Mouse (Mus musculus) megakaryocyte-erythroid progenitor cell, adult 5-6 weeks (primary cell): ENCODE measurements around the gene Lsm10. TPM values are rescaled to one million over a fixed set of nuclear protein-coding genes. Genes with fewer than 3 reads are reported as not detected.

Source experiments
- total RNA-seq, 2 experiments: library from RNA; stranded (forward) in 1 of 2; stranded (reverse) in 1 of 2; fragments of 200-1000, 215-1000 nt in 1 of 2; fragments of >200 nt in 1 of 2; fragmentation: Nextera tagmentation in 1 of 2; gene quantifications; 2 replicates each; pipeline ENCODE4 v1.2.3; 2014 to 2017

Gene Lsm10
- total RNA-seq, 2 experiments from 2014 or later = 16.7 to 32.0 TPM

Other genes with a start within 250 kb of the Lsm10 start
- gene Csf3r, start 72.1 kb upstream of the Lsm10 start, total RNA-seq (2014; fragmentation: Nextera tagmentation) = 5.4 TPM in 1 of 2 replicates, not detected in the other
- 1.8 and 3.0 TPM in 2 replicates for gene Csf3r, start 72.1 kb upstream of the Lsm10 start, total RNA-seq (2017)
- gene Mrps15, start 49.7 kb upstream of the Lsm10 start, total RNA-seq (2014; fragmentation: Nextera tagmentation) = 117 and 156 TPM in 2 replicates
- 85.7 and 87.1 TPM in 2 replicates for gene Mrps15, start 49.7 kb upstream of the Lsm10 start, total RNA-seq (2017)
- 0.90 and 1.9 TPM in 2 replicates for gene Oscp1, start 38.1 kb upstream of the Lsm10 start, total RNA-seq (2014; fragmentation: Nextera tagmentation)
- gene Oscp1, start 38.1 kb upstream of the Lsm10 start, total RNA-seq (2017) = 0.91 and 22.0 TPM in 2 replicates
- gene Stk40, start 7.3 kb downstream of the Lsm10 start, total RNA-seq (2014; fragmentation: Nextera tagmentation) = 12.2 and 14.6 TPM in 2 replicates
- gene Stk40, start 7.3 kb downstream of the Lsm10 start, total RNA-seq (2017) = 10.0 and 11.7 TPM in 2 replicates
- not detected in 2 replicates for gene Eva1b, start 51.1 kb downstream of the Lsm10 start, total RNA-seq (2014; fragmentation: Nextera tagmentation)
- 0.91 TPM in 1 of 2 replicates, not detected in the other for gene Eva1b, start 51.1 kb downstream of the Lsm10 start, total RNA-seq (2017)
- gene Sh3d21, start 66.9 kb downstream of the Lsm10 start, total RNA-seq (2014; fragmentation: Nextera tagmentation) = 0.72 TPM in 1 of 2 replicates, not detected in the other
- 1.1 TPM in 1 of 2 replicates, not detected in the other for gene Sh3d21, start 66.9 kb downstream of the Lsm10 start, total RNA-seq (2017)
- 266 and 395 TPM in 2 replicates for gene Thrap3, start 106.1 kb downstream of the Lsm10 start, total RNA-seq (2014; fragmentation: Nextera tagmentation)
- gene Thrap3, start 106.1 kb downstream of the Lsm10 start, total RNA-seq (2017) = 471 and 531 TPM in 2 replicates
- gene Map7d1, start 159.7 kb downstream of the Lsm10 start, total RNA-seq (2014; fragmentation: Nextera tagmentation) = 6.4 and 8.0 TPM in 2 replicates
- 13.2 and 14.5 TPM in 2 replicates for gene Map7d1, start 159.7 kb downstream of the Lsm10 start, total RNA-seq (2017)
- gene Trappc3, start 165.7 kb downstream of the Lsm10 start, total RNA-seq (2014; fragmentation: Nextera tagmentation) = 40.1 and 43.2 TPM in 2 replicates
- gene Trappc3, start 165.7 kb downstream of the Lsm10 start, total RNA-seq (2017) = 55.9 and 81.1 TPM in 2 replicates
- gene Col8a2, start 190.2 kb downstream of the Lsm10 start, total RNA-seq (2014; fragmentation: Nextera tagmentation) = not detected in 2 replicates
- not detected in 2 replicates for gene Col8a2, start 190.2 kb downstream of the Lsm10 start, total RNA-seq (2017)
- 30.8 and 33.7 TPM in 2 replicates for gene Adprhl2, start 225.1 kb downstream of the Lsm10 start, total RNA-seq (2014; fragmentation: Nextera tagmentation)
- 22.9 and 28.5 TPM in 2 replicates for gene Adprhl2, start 225.1 kb downstream of the Lsm10 start, total RNA-seq (2017)
- not detected in 2 replicates for gene Tekt2, start 229.1 kb downstream of the Lsm10 start, total RNA-seq (2014; fragmentation: Nextera tagmentation)
- gene Tekt2, start 229.1 kb downstream of the Lsm10 start, total RNA-seq (2017) = not detected in 2 replicates